Mouse (Mus musculus): ENCODE measurements around the gene Tbx3.

Gene Tbx3

DNA sequence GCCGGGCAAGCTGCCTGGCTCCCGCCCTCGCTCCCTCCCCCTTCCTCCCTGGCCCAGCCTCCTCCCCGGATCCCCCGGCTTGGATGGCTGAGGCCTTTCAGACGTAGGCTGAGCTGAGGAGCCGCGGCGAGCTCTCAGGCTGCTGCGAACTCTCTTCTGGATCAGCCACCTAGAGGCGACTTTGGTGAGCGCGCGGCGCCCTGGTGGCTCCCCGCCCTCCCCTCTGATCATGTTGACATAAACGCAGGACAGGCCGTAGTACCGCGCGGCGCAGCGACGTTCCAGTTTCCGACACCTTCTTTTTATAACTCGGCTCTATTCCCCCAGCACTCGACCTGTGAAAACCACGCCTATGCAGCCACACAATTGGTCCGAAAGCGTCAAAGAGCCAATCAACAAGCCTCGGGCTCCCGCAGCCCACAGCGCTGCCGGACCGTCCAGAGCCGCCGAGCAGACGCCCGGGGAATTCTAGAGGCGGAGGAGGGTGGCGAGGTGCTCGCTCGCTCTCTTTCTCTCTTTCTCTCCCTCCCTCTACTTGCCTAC, at the start of gene Tbx3:
Gene Tbx3 (plus strand): TSS at position 104 of the 543 bp plus-strand sequence.
- peak; percentile 88 to 91 for DNase-seq

GRCm38 (mm10) chr5:119622076-119622475, 48.4 kb upstream of the Tbx3 start:
- no peak for DNase-seq

GRCm38 (mm10) chr5:119624554-119624953, 45.9 kb upstream of the Tbx3 start:
- no peak for DNase-seq

- no peak for DNase-seq
Observed at GRCm38 (mm10) chr5:119625603-119626002, 44.9 kb upstream of the Tbx3 start.

GRCm38 (mm10) chr5:119626154-119626553, 44.3 kb upstream of the Tbx3 start:
- DNase-seq = no peak

GRCm38 (mm10) chr5:119626662-119627061, 43.8 kb upstream of the Tbx3 start:
- peak in 1 of 2 experiments; percentile 37 for DNase-seq

GRCm38 (mm10) chr5:119628100-119628499, 42.4 kb upstream of the Tbx3 start:
- no peak for DNase-seq

DNA sequence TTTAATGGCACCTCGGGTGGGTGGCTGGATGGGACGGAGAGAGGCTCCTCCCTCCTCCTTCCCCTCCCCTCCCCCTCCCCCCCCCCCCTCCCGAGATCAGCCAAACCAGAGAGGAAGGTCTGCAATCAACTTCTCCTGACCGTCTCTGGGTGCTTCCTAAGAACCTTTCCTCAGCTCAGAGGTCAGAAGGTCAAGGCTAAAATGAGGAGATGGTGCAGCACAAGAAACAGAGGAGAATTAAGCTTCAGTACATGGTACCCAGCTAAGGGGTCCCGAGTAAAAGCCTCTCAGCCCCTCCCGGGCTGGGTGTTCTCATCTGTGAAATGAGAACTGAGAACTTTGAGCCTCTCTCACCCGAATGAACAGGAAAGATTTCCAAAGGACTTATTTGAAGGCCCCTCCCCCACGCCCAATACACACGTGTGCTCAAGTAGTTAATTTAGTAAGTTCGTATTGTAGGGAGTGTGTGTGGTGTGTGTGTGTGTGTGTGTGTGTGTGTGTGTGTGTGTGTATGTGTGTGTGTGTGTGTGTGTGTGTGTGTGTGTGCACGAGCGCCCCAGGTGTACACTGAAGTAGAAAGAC, 41.6 kb upstream of the Tbx3 start:
- DNase-seq = peak in 1 of 2 experiments; percentile 37

DNA sequence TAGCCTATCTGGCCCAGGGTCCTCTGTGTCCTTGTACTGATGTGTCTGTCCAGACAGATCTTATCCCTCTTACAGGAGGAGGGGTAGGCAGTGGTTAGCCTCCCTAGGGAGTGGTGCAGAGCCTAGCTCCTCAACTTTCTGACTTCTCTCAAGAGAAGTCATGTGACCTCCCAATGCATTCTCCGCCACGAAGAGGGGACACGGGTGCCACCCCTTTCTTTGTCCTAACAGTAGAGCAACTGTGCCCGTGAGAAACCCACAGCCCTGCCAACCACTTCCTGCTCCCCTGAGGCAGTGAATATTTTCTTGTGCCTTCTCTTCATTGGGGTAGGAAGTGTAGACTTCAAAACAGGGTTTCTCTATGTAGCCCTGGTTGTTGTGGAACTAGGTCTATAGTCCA, 36.9 kb upstream of the Tbx3 start:
- DNase-seq = no peak

- no peak for DNase-seq
Observed at GRCm38 (mm10) chr5:119634861-119635260, 35.6 kb upstream of the Tbx3 start.

DNA sequence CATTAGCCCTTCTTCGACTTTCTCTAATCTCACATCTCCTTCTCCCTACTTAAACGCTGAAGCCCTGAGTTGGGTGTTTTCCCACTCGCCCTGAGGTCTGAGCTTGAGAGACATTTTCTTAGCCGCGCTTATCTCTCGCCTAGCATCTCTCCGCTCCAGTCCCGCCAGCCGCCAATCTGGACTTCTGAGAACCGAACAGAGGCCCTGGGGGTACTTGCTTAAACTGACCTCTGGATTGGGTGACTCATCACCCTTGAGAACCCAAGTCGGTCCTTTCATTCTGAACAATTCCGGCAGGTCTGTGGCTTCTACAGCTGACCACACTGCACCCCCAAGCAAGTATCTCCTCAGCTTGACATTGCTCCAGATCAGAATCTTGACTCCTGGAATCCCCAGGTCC, 32.2 kb upstream of the Tbx3 start:
- DNase-seq = no peak

DNA sequence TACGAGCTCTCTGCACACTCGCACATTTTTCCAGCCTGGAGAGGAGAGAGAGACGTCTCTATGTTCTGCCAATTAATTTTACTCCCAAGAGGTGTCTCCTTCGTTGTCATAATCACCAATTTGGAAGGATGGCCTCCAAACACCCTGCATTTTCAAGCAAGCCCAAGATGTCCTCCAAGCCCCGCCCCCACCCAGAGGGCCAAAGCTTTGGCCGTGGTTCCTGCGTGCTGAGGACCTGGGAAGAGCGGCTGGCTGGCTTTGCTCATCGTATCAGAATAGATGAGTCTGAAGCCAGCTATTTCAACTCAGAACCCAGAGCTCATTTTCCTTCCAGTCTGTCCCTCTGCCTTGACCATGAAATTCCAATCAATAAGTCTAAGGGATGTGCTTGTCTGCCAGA, 29.4 kb upstream of the Tbx3 start:
- no peak for DNase-seq

DNA sequence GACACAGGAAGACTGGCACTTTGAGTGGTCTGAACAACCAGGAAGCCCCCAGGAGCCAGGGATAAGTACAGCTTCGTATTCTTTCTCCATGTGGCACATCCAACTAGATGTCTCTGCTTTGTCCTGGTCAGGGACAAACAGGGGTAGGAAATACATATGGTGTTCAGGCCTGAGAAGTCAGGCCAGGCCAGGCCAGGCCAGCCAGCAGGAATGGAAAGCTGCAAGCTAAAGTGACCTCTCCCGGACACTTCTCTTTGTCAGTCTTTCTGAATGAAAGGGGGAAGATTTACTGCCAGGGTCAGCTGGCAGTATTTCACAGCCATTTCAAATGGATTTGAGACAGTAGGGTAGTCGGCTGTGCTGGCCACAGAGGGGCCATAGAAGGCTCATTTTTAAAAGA, 28.8 kb upstream of the Tbx3 start:
- no peak for DNase-seq

DNA sequence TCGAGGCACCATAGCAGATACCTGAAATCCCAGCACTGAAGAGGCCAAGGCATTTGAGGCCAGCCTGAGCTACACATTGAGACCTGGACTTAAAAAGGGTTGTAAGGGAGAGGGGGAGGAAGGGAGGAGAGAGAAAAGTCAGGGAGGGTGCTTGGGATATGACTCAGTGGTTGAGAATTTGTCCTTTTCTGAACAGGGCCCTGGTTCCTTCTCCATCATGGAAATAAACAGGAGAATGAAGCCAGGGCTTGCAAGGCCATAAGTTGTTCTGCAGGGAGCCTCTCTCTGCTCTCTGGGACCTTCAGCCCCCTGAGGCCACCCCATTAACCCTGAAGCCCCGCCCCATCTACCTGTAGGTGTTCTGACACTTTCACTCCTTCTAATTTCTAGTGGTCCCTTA, 23.5 kb upstream of the Tbx3 start:
- no peak for DNase-seq

GRCm38 (mm10) chr5:119651135-119651965, 19.1 kb upstream of the Tbx3 start:
- no peak for DNase-seq

DNA sequence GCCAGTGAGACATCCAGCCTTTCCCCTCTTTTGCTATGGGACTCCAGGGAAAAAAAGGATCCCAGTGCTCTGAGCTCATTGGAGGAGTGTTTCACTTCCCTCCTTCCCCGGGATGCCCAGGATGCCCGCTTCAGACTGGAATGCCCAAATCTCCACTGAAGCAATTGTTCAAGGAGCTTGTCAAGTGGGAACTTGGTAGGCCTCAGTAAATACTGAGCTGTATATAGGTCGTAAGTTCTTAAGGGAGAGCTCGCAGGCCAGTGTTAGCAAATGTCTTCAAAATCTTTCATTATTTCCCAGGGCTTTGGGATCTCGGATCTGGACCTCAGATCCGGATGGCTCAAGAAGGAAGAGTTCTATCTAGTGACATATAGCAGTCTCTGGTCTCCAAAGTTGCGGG, 14.1 kb upstream of the Tbx3 start:
- DNase-seq = no peak

GRCm38 (mm10) chr5:119656856-119657255, 13.6 kb upstream of the Tbx3 start:
- no peak for DNase-seq

DNA sequence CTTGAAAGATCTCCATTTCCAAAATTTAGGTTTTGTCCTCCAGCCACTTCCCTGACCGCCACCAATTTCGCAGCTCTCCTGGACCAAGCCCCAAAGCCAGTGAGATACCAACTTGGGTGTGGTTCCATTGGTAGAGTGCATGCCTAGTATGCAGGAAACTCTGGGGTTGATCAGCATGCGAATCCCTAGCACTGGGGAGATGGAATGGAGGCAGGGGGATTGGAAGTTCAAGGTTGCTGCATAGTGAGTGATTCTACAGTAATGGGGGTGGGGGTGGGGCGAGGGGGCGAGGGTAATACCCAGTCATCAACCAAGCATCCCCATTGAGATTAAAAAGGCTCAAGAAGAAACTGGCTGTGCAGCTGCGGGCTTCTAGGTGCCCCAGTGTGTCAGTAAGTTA, 13.1 kb upstream of the Tbx3 start:
- DNase-seq = no peak

DNA sequence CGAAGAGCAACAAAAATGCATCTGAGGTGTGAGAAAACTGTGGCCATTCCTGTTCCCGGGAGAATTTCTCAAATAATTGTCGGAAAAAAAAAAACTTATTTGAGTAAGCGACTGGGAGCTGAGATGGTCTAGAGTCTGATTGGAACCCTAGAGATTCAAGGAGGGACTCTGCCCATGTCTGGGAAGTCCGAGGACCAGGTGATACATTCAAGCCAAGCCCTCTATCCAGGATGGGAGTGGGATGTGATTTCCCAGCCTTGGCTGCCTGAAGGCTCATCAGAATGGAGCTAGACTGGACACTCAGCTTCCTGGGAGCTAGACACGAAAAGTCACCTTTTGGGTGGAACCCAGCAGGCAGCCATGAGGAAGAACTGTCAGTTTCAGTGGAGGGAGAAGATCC, 12.7 kb upstream of the Tbx3 start:
- no peak for DNase-seq

DNA sequence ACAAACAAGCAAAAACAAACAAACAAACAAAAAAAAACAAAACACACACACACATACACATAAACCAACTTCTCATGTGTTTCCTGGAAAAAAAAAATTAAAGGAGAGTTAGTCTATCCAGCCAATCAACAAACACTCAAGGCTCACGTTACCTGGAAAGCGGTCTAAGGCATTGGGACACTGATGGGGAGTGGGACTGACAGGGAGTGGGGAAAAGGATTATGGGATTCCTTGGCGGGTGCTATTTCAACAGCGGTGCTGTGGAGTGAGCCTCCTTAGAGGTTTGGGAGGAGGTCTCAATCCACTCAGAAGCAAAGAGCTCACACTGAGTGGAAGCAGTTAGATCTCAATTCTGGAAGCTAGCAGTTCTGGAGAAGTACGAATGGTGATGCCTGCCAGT, 12.1 kb upstream of the Tbx3 start:
- no peak for DNase-seq

- no peak for DNase-seq
Observed at GRCm38 (mm10) chr5:119659041-119659440, 11.4 kb upstream of the Tbx3 start.

DNA sequence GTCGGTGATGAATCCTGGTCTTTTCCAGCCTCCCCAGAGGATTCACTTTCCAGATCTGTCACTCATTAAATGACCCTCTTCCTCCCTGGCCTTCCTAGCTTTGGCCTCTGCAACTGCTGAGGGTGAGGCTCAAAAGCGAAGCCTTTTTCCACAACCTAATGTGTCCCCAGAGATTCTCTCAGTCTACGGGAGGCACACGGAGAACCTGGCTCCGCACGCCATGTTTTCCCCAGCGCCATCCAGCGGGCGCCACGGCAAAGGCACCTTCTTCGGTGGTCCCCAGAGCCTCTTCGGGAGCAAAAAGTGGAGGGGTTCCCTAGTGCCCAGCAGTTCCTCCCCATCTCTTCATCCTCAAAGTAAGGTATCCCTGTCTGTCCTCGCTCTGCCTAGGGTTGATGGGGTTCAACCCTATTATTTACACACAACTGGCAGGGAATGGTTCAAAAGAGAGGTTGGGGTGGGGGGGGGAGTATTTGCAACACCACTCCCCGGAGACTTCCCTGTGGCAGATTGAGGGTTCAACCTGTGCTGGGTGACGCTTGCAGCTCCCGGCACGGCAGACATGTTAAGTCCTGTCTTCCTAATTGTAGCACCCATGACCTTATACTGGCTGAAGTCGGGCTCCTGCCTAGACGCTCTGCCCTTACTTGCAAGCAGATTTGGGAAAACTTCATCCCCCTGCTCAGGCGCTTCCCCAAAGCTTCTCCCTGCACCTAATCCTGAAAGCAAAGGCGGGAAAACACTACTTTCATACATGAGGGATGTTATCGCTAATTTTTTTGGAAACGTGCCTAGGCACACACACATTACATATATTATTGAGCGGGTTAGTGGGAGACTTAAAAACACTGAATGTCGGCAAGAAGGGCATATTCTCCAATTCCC, 9.7 kb upstream of the Tbx3 start:
- no peak for DNase-seq

DNA sequence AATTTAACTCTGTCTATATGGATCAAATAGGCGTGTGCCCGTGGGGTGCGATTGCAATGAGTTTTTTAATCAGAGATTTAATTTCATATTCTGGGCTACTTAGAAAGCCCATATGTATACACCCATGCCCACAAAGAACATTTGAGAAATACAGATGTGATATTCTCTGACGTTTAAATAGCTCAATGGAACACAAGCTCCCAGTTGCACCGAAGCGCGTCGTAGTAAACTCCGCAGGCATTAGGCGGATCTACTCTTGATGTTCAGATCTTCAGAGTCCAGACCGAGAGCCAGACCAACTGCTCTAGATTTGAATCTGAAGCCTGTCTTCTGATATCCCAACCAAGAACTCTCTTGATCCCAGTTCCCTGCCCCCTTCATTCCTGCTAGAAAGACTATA, 9.0 kb upstream of the Tbx3 start:
- DNase-seq = no peak
